Mouse (Mus musculus) lung, adult 10 weeks (tissue): ENCODE measurements around the gene Pbsn. TPM values are rescaled to one million over a fixed set of nuclear protein-coding genes. Genes with fewer than 3 reads are reported as not detected.

Experiments used
- polyA plus RNA-seq: library from polyadenylated mRNA; stranded (reverse); fragments of 350-450 nt; fragmentation: Illumina TruSeq; extraction: RNeasy Lipid Tissue Mini Kit (QIAGEN cat#74804); gene quantifications from one replicate; pipeline ENCODE4 v1.2.3, GENCODE M21; 2014; ENCODE audit warnings: low read depth, low replicate concordance; ENCODE audit not compliant: insufficient read depth

Gene Pbsn
- not detected for polyA plus RNA-seq

GRCm38 (mm10) chrX:77853523-77853922 lies at the start of gene Pbsn:
Gene Pbsn, minus strand, starts transcription at chrX:77853623.

GRCm38 (mm10) chrX:77864458-77864857 lies 11.0 kb upstream of the Pbsn start, which contains the start of gene Gm14744:
Gene Gm14744, plus strand, starts transcription at chrX:77864758.

DNA sequence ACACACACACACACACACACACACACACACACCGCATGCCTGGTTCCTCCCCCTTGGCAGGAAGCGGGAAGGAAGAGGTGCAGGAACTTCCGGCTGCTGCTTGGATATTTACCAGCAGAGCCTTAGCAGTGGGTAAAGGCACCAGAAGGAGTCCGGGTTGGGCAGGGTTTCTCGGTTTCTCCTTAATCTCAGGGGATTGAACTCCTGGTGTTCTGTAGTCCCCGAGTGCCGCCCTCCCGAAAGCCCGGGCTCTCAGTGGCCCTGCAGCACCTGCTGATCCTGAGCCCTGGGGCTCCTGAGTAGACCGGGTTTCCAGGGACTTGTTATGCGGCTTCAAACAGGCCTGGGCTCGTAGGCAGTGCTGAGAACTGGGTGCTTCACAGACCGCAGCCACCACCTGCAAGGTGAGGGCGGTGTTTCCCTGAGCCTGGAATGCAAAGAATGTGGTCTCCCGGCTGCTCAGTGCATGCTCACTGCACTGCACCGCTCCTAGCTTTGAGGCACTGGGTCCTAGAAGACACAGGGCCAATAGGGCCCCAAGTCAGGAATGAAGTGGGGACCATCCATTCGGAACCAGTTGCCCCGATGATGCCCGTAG lies 57.1 kb downstream of the Pbsn start, which contains the start of gene Prkx:
Prkx (minus strand) TSS at position 41 of the 598 bp plus-strand sequence.

Other genes with a start within 250 kb of the Pbsn start
- gene Prkx, start 57.3 kb downstream of the Pbsn start, polyA plus RNA-seq: 10.8 TPM
- gene Gm14744, start 11.1 kb upstream of the Pbsn start, polyA plus RNA-seq: not detected
- gene 5430402E10Rik, start 71.4 kb upstream of the Pbsn start, polyA plus RNA-seq: not detected
- not detected for gene Obp1a, start 237.8 kb upstream of the Pbsn start, polyA plus RNA-seq